Mouse (Mus musculus): ENCODE results near the gene Fam111a.

DNA sequence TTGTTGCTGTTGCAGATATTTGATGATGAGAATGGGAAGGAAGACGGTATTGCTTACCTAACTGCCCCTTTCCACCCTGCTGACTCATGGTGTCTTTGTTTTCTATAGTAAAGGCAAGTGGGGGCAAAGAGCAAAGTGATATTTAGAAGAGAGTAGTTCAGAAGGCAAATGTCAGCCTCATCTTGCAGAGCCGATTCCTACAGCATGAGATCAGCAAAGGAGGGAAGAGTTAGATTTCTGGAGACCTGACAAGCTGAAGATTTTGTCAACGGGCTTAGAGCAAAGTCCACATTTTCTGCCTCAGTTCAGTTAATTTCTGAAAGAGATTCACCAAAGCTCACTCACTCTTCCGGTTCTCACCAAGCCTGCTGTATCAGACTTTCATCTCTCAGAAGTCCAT is 87.6 kb downstream of the Fam111a start, which contains the start of gene Glyat:
- TF ChIP-seq CTCF (conservative IDR thresholded peaks at IDR 0.05; ENCODE audit: low read length) (no peak), POU5F1 (IDR thresholded peaks at IDR 0.05; ENCODE audit: borderline replicate concordance, low read length) (no peak), NANOG (IDR thresholded peaks at IDR 0.05; ENCODE audit: borderline replicate concordance, low read length) (no peak)
